In the genomic region with DNA sequence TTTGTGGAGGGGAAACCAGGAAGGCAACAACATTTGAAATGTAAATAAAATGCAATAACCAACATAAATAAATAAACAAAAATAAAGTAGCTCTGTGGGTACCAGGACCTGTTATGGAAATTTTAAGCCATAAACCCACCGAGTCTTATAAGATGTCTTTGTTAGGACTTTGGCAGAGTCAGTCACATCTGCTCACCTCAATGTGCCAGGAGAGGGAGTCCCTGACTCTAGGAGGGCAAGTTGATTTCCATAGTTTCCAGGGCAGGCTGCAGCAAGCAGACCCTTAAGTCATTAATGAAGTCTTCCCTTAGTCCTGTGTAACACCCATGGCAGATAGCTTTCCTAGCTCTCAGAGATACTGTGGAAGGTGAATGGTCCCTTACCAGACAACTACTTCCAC, we compare ENCODE assay signal across 23 mouse cellular contexts. TPM values are rescaled to one million over a fixed set of nuclear protein-coding genes. Genes with fewer than 3 reads are reported as not detected.
DNase-seq lines count a peak whose midpoint lies in the region; ATAC-seq lines count a peak whose summit lies in the region.
"Had no signal": no experiment of that assay in that cellular context is flagged by ENCODE, and none has a peak within 500 bp of the region (broad histone marks: within the 10 kb centered on the region; RNA-seq: fewer than 3 reads in every experiment).

No protein-coding gene starts in this region.

- 70% methylated on average over 1 of the region's 1 CpGs for whole genome bisulfite sequencing in midbrain, embryonic 11.5 days
- 80% methylated on average over 1 of the region's 1 CpGs for WGBS in midbrain, embryonic 10.5 days
- 67% methylated on average over 1 of the region's 1 CpGs for WGBS in hindbrain, embryonic 12.5 days
- 74% methylated on average over 1 of the region's 1 CpGs for WGBS in midbrain, embryonic 13.5 days
- WGBS in neural tube, embryonic 15.5 days = 33% methylated on average over 1 of the region's 1 CpGs

- H3K36me3 ChIP-seq in midbrain, embryonic 11.5 days (ENCODE audit: control insufficient read depth, insufficient read depth, low read length) = no peaks in the 10 kb centered on the region
- H3K36me3 ChIP-seq in midbrain, embryonic 10.5 days = no peaks in the 10 kb centered on the region
- no peaks in the 10 kb centered on the region for H3K36me3 ChIP-seq in hindbrain, embryonic 12.5 days
- H3K36me3 ChIP-seq in midbrain, embryonic 13.5 days = peaks cover 12% of the 10 kb centered on the region
- 0 out of 2 replicates have a peak, but pooled peaks cover 4% of the 10 kb centered on the region for H3K36me3 ChIP-seq in neural tube, embryonic 15.5 days
- H3K36me3 ChIP-seq: heart, embryonic 15.5 days had no signal

- peaks cover 8% of the 10 kb centered on the region for H3K4me1 ChIP-seq in midbrain, embryonic 11.5 days (ENCODE audit: control insufficient read depth, insufficient read depth, low read length)
- H3K4me1 ChIP-seq in midbrain, embryonic 10.5 days = peaks cover 26% of the 10 kb centered on the region
- peaks cover 33% of the 10 kb centered on the region for H3K4me1 ChIP-seq in hindbrain, embryonic 12.5 days
- H3K4me1 ChIP-seq in midbrain, embryonic 13.5 days (replicated peaks) = peaks cover 37% of the 10 kb centered on the region
- H3K4me1 ChIP-seq in neural tube, embryonic 15.5 days = peaks cover 36% of the 10 kb centered on the region

- DNase-seq in midbrain, embryonic 11.5 days (ENCODE audit: low spot score, missing footprints) = peak; percentile 51
- no peak for DNase-seq in midbrain, embryonic 10.5 days (ENCODE audit: low spot score)
- no peak for DNase-seq in lung, postnatal 4 days
- DNase-seq in spleen, postnatal 36 days (ENCODE audit: low spot score in 2 of 2) = no peak
- DNase-seq in right cerebral cortex, adult 2 months (ENCODE audit: low spot score in 2 of 2) = no peak
- DNase-seq: adrenal gland, postnatal 25 days; cerebellum, adult 8-10 months; heart, adult 18-20 months; kidney, adult 2 months; kidney, postnatal 14 days; layer of hippocampus, adult 9-11 months; lung, embryonic 14.5 days; right cerebral cortex, adult 18-20 months; thymus, postnatal 36 days had no signal

- no peaks in the 10 kb centered on the region for H3K9me3 ChIP-seq in midbrain, embryonic 11.5 days (ENCODE audit: control insufficient read depth, low read length)
- no peaks in the 10 kb centered on the region for H3K9me3 ChIP-seq in midbrain, embryonic 10.5 days (replicated peaks)
- no peaks in the 10 kb centered on the region for H3K9me3 ChIP-seq in hindbrain, embryonic 12.5 days (replicated peaks)
- H3K9me3 ChIP-seq in midbrain, embryonic 13.5 days = no peaks in the 10 kb centered on the region
- no peaks in the 10 kb centered on the region for H3K9me3 ChIP-seq in neural tube, embryonic 15.5 days (replicated peaks)
- H3K9me3 ChIP-seq: heart, embryonic 15.5 days had no signal

- H3K4me2 ChIP-seq in midbrain, embryonic 11.5 days = no peak overlapping the region
- H3K4me2 ChIP-seq in hindbrain, embryonic 12.5 days (replicated peaks) = peak overlapping the region; percentile 87
- peak overlapping the region; percentile 81 for H3K4me2 ChIP-seq in midbrain, embryonic 13.5 days (replicated peaks)
- peak overlapping the region; percentile 81 for H3K4me2 ChIP-seq in neural tube, embryonic 15.5 days
- H3K4me2 ChIP-seq: heart, embryonic 15.5 days; liver, embryonic 11.5 days; lung, embryonic 14.5 days had no signal

- peaks cover 3% of the 10 kb centered on the region for H3K27me3 ChIP-seq in midbrain, embryonic 11.5 days (ENCODE audit: control insufficient read depth, insufficient read depth, low read length)
- H3K27me3 ChIP-seq in midbrain, embryonic 10.5 days (ENCODE audit: low read depth, poor library complexity, severe bottlenecking) = peaks cover 44% of the 10 kb centered on the region
- peaks cover 13% of the 10 kb centered on the region for H3K27me3 ChIP-seq in hindbrain, embryonic 12.5 days
- no peaks in the 10 kb centered on the region for H3K27me3 ChIP-seq in midbrain, embryonic 13.5 days
- no peaks in the 10 kb centered on the region for H3K27me3 ChIP-seq in neural tube, embryonic 15.5 days (replicated peaks)

- no peak overlapping the region for H3K4me3 ChIP-seq in midbrain, embryonic 11.5 days (ENCODE audit: low read depth, low read length)
- no peak overlapping the region for H3K4me3 ChIP-seq in midbrain, embryonic 10.5 days
- H3K4me3 ChIP-seq in hindbrain, embryonic 12.5 days = peak overlapping the region; percentile 67
- H3K4me3 ChIP-seq in midbrain, embryonic 13.5 days (replicated peaks) = peak overlapping the region; percentile 63
- peak overlapping the region; percentile 68 for H3K4me3 ChIP-seq in neural tube, embryonic 15.5 days (replicated peaks)
- H3K4me3 ChIP-seq: heart, embryonic 15.5 days had no signal

- no peak overlapping the region for H3K27ac ChIP-seq in midbrain, embryonic 11.5 days (ENCODE audit: low read depth, low read length)
- no peak overlapping the region for H3K27ac ChIP-seq in midbrain, embryonic 10.5 days (replicated peaks)
- no peak overlapping the region for H3K27ac ChIP-seq in hindbrain, embryonic 12.5 days
- peak overlapping the region; percentile 82; the same call in 1 of the 2 replicates for H3K27ac ChIP-seq in midbrain, embryonic 13.5 days
- peak overlapping the region; percentile 84 for H3K27ac ChIP-seq in neural tube, embryonic 15.5 days (replicated peaks)
- H3K27ac ChIP-seq: heart, embryonic 15.5 days; macrophage; stomach, postnatal 0 days had no signal

- no peak for ATAC-seq in midbrain, embryonic 11.5 days (ENCODE audit: low FRiP score)
- ATAC-seq in hindbrain, embryonic 12.5 days (ENCODE audit: low FRiP score) = no peak
- no peak for ATAC-seq in midbrain, embryonic 13.5 days
- no peak for ATAC-seq in neural tube, embryonic 15.5 days (ENCODE audit: low FRiP score)
- ATAC-seq: Patski had no signal

- H3K9ac ChIP-seq in midbrain, embryonic 11.5 days (ENCODE audit: low read length) = no peak overlapping the region
- no peak overlapping the region for H3K9ac ChIP-seq in hindbrain, embryonic 12.5 days
- H3K9ac ChIP-seq in midbrain, embryonic 13.5 days (replicated peaks) = peak overlapping the region; percentile 92
- peak overlapping the region; percentile 71 for H3K9ac ChIP-seq in neural tube, embryonic 15.5 days (replicated peaks)
- H3K9ac ChIP-seq: heart, embryonic 15.5 days; lung, embryonic 14.5 days had no signal

RNA-seq across cellular contexts. Expression of a gene that starts 25.1 kb away (rescaled TPM):
- polyA plus RNA-seq in midbrain, embryonic 11.5 days (2014; fragmentation: Nextera tagmentation; extraction: Ambion mirVana) = 11.7 and 13.9 TPM in 2 replicates
- polyA plus RNA-seq in midbrain, embryonic 10.5 days (2016; fragmentation: Nextera tagmentation; extraction: Ambion mirVana) = 5.8 and 6.7 TPM in 2 replicates
- polyA plus RNA-seq in hindbrain, embryonic 12.5 days (2016; fragmentation: Nextera tagmentation; extraction: Ambion mirVana) = 17.4 and 20.9 TPM in 2 replicates
- 37.8 and 39.6 TPM in 2 replicates for polyA plus RNA-seq in midbrain, embryonic 13.5 days (2015; fragmentation: Nextera tagmentation; extraction: Ambion mirVana)
- polyA plus RNA-seq in neural tube, embryonic 15.5 days (2015; fragmentation: Nextera tagmentation; extraction: Ambion mirVana) = 47.1 and 57.2 TPM in 2 replicates
- polyA plus RNA-seq: C2C12, macrophage, Patski had no signal

Comparison
In these comparisons a context has a peak if more than half of its experiments do, and no peak if none do; other contexts are left out.
1. H3K27ac ChIP-seq: peak in midbrain, embryonic 13.5 days (single experiment) and neural tube, embryonic 15.5 days (single experiment); none in midbrain, embryonic 11.5 days (single experiment), midbrain, embryonic 10.5 days (single experiment) and hindbrain, embryonic 12.5 days (single experiment).
2. H3K4me3 ChIP-seq: peak in hindbrain, embryonic 12.5 days (single experiment), midbrain, embryonic 13.5 days (single experiment) and neural tube, embryonic 15.5 days (single experiment); none in midbrain, embryonic 11.5 days (single experiment) and midbrain, embryonic 10.5 days (single experiment).
3. H3K9ac ChIP-seq: peak in midbrain, embryonic 13.5 days (single experiment) and neural tube, embryonic 15.5 days (single experiment); none in midbrain, embryonic 11.5 days (single experiment) and hindbrain, embryonic 12.5 days (single experiment).